Mouse (Mus musculus): Measurements from ENCODE around the gene Elk3. TPM values are rescaled to one million over a fixed set of nuclear protein-coding genes. Genes with fewer than 3 reads are reported as not detected.

The Elk3 gene
- total RNA-seq, 2 experiments from 2014 or later: 102 to 103 TPM

DNA sequence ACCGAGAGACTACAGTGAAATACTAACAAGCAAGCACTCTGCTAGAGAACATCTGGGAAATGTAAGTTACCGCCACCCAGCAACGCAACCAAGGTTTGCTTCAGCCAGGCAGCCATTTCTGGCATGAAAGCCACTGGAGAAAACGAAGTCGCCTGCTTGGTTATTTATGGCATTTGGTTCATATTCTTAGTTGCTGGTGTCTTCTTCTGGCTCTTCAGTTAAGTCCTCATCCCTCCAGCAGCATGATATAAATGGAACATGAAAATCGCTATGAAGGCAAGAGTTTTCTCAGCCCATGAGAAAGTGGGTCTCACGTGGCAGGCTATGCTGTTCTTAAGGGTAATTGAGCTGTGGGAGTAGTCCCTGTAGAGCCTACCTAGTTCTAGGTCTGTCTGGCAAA is 44.4 kb downstream of the Elk3 start:
- no peak for DNase-seq

DNA sequence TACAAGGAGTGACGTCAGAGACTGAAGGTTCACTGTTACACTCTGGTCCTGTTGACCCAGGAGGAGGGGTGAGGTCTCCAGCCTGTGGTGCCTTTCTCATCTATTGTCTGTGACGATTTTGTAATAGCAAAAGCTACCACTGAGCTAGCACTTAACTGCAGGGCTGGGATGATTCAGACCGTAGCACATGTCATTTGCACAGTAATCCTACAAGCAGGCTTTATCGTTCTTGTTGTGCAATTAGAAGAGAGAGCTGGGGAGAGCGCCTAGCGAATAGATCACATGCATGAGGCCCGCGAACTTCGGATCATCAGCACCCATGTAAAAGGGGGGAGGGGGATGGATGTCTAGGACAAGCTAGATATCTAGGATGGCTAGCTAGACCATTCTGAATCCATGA is 45.1 kb downstream of the Elk3 start:
- no peak for DNase-seq

DNA sequence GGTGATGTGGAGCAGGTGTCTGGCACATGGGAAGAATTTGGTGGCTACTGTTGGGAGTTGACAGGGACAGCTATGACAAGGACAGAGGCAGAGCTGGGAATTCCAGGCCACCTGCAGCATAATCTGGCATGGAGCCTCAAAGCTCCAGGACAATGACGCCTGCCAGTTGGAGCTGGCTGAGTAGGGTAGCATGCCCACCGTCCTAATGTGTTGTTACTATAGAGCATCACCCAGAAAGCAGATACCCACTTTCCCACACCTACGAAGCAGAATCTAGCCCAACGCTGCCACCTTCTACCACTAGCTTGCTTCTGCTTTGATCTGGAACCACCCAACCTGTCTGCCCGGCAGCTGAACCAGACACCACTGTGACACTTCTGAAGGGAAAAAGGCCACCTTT is 46.9 kb downstream of the Elk3 start:
- no peak for DNase-seq

DNA sequence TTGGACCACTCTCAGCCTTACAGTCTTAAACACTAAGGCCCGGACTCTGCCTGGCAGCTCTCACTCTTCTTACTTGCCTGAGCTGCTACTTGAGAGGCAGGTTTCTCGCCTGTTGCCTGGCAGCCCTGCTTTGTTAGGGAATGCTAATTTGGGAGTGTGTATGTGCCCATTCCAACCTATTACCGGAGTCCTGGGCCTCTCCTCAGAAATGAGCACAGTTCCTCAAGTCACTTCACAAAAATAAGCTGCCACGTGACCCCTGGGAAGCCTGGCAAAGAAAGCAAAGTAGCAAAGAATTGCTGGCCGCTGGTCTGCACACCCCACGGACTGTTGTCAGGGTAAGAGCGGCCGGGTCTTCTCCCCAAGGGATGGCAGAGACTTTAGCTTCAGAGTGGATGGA is 47.5 kb downstream of the Elk3 start:
- no peak for DNase-seq

DNA sequence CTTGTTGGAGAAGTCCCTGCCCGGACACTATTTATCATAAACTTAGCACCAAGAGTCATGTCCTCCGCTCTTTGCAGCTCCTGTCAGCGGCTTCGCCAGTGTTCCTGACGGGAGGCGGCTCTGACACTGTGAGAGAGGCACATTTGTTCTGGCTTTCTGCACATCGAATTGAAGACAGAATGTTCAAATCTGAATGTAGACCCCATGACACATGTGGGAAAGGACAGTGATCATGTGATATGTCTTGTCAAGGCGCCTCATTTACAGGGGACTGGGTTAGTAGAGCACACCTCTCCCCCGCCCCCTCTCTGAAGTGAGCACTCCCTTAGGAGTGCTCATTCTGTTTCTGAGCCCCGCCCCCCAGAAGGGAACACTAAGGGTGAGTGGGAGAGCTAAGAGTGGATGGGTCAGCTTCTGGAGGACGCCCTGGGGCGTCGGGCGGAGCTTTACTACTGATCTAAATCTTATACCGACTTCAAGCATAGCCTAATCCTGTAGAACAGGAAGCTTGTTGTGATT is 48.9 kb downstream of the Elk3 start:
- DNase-seq: peak; percentile 54

DNA sequence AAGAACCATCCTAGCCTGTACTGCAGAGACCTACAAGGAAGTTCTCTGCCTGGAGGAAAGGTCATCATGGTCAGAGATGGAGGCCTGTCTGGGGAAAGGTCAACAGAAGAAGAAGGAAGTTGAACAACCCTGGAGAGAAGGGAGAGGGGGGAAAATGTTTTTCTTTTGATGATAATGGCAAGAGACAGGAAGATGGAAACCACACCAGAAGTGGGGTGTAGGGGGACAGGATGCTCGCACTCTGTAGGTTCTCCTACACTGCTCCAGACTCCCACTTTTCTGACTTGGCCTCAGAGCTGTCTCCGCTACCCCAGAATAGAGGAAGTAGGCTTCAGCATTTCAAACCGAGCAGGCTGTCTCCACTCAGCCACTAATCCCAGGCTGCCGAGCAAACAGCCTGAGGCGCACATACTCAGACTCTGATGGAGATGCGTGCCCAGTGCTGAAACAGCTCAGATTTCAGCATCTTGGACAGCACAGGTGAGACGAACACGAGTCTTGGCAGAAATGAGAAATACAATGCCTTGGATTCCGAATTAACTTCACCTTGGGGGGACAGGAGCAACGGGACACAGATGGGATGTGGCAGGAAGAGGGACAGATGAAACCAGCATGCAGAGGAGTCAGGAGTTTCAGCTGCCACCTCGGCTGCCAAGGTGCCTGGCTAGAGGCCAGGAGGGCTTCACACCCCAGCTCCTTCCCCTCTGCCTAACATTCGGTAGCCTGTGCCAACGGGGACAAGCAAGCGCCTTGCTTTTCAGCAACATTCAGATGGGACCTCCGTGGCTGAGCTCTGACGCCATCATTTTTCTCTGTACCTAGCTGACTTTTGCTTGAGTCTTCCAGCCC is 49.6 kb downstream of the Elk3 start:
- DNase-seq: peak; percentile 74

DNA sequence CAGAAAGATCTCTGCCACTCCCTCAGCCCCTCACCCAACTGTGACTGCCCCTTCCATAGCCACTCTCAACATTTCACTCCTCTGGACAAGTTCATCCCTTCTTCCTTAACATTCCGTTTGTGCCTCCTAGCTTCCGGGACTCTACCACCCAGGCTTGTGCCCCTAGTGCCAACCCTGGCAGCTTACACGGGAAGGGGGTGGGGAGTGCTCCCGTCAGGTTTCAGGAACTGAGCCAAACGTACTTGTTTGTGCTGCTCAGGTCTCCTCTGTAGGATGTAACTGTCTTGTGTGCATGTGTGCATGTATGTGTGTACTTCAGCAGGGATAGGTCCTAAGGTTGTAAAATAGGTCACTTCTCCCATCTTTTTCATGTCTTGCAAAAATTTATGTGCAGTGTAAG is 51.1 kb downstream of the Elk3 start:
- DNase-seq: peak; percentile 56

DNA sequence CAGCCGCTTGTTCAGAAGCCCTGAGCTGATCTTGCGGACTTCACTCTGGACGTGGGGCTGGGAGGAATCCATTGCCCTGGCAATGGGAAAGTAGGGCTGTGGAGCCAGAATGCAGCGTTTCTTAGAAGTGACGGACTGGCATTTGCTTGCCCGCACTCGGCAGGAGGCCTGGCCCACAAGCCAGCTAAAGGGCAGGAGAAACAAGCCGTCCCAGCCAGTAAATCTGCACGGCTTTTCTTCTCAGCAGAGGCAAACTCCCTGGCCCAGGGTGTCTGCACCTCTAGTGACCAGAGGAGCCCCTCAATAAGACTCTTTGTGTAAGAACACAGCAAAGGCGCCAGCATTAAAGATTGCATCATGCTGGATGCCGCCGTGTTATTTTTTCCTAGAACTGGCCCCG is 55.6 kb downstream of the Elk3 start:
- no peak for DNase-seq

DNA sequence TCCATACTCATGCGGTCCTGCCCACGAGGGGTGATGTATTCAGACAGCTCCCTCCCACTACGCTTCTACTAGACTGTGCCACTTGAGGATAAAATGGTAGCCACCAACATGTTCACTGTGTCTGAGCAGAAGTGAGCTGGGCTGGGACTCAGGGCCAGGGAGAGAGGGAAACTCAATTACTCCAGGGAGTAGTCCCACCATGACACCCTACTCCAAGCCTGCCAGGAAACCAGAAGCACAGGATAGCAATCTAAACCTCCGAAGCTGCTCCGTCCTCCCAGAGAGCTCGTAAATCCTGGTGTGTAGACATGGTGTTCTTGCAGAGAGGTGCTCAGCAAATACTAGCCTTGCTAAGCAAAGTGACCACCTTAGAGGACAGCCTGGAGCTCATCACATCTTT is 57.8 kb downstream of the Elk3 start:
- no peak for DNase-seq

DNA sequence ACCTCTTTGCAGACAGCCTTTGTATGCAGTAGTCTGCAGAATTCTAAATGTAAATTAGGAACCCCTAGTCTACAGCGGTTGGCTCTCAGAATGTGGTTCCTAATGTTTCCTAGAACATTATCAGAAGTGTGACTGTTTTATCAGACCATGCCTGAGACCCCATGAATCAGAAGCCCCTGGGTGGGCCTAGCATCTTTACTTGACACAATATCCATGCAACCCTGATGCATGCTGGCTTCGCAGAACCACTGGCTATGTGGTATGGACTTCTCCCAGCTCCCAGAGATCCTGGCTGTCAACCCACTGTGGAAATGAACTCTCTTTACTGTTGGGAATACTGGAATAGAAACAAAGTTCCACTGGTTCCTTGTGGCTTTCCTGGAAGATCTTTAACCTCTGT is 58.3 kb downstream of the Elk3 start:
- DNase-seq: no peak

DNA sequence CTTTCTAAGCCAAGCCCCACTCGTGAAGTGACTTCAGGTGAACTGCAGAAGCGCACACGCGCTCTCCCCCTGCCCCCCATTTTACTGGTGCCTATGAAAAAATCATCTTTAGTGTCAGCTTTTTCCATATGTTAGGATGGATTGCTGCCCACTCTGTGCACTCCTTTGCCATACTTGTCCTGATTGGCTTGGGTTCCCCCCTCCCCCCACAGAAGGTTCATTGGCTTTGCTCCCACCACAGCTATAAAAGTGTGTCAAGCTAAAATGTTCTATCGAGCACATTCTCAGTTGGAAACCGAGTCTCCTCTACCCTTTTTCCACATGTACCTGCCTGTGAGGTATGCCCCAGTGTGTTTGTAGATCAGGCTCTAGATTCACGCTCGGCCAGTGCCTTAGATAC is 59.5 kb downstream of the Elk3 start:
- DNase-seq: no peak

DNA sequence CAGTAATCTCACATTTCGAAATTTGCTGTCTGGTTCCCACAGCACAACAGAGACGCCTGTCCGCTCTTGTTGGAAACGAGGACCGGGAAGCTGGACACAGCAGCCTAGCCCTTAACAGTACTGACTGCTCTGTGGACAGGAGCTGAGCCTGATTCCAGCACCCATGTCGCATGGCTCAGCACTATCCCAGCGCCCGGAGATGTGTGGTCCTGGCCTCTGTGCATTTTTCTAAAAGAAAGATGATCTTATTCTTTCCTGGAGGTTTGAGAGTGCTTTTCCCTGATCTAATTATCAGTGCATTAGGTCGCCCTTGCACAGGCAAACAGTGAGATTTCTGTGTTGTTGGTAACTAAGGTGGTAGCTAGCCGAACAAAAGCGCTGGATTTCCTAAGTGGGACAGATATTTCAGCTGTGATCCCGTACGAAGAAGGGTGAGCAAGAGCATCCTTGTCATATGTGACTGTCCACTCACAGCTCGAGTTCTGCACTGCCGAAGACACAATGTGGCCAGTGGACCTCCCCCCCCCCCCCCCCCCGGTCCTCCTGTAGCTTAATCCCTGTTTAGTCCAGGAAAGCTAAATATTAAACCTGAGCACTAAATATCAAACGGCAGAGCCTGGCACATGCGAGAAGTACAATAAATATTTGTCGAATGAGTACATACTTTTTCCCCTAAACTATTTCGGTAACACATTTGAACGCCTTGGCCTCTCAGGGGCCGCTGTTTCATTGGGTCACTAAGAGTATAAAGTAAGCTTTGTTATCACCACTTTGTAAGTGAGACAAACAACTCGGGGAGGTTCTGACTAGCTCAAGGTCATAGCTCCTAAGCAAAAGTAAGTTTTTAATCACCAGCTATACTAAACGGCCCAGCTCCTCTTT is 60.3 kb downstream of the Elk3 start:
- no peak for DNase-seq

DNA sequence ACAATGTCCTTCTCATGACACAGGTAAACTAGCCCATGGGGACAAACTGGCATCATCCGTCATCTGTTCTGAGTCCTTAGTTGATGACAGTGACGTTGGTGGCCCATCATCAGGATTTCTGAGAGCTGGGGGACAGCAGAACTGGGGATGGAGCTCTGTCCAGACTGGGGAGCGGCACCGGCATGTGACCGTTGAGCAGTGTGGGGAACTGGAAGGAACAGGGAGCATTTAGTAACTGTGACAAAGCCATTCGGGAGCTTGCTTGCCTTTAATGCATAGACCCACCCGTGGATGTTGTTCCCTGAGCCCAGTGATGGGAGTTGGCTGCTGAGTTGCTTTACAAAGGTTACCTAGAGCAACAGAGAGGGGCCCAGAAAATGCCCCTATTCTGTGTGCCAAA is 61.0 kb downstream of the Elk3 start:
- no peak for DNase-seq

DNA sequence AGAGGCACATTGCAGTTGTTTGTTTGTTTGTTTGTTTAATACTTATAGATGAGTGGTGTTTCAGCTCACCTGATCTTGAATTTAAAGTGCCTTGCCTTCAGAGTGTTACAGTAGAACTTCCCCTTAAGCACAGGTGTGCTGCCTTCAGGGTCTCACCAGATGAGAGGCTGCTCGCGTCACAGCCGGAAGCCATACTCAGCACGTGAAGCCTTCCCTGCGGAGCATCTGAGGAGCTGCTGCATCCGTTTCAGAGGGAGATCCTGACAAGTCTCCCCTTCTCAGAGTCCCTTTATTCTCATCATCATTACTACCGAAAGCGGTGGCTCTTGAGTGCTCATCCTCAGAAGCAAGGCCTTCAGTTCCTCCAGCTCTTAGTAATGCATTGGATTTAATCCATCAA is 62.5 kb downstream of the Elk3 start:
- no peak for DNase-seq

DNA sequence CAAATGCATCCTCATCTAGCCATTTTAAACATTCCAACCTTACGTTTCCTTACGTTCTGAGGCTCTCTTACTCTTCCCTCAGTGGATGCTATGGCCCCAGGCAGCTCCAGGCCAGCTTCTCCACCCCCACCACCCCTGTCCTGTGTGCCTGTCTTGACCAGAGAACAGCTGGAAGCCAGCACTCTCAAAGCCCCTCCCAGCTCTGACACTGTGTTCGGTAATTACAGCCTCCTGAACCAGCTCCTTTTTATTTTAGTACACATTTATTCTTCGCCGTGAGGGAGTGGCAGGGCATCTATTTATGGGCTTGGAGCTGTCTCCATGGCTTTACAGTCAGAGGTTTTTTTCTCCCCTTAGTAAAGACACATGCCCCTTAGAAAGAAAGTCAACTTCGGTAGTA is 63.0 kb downstream of the Elk3 start:
- DNase-seq: peak; percentile 34

DNA sequence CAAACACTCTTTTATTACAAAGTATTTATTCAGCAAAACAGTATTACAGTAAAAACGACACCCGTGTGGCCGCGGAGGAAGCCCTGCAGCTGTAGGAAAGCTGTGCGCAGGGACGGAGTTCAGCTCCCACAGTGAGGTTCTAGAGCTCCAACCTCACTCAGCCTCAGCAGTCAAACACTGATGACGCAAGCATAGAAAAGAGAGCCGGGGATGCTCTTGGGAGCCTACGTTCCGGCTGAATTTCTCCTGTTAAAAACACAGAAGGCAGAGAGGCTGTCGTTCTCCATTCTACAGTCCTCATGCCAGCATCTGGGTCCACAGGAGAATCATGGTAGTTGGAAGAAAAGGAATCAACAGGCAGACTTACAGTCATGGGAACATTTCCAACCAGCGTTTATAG is 63.5 kb downstream of the Elk3 start:
- DNase-seq: no peak

DNA sequence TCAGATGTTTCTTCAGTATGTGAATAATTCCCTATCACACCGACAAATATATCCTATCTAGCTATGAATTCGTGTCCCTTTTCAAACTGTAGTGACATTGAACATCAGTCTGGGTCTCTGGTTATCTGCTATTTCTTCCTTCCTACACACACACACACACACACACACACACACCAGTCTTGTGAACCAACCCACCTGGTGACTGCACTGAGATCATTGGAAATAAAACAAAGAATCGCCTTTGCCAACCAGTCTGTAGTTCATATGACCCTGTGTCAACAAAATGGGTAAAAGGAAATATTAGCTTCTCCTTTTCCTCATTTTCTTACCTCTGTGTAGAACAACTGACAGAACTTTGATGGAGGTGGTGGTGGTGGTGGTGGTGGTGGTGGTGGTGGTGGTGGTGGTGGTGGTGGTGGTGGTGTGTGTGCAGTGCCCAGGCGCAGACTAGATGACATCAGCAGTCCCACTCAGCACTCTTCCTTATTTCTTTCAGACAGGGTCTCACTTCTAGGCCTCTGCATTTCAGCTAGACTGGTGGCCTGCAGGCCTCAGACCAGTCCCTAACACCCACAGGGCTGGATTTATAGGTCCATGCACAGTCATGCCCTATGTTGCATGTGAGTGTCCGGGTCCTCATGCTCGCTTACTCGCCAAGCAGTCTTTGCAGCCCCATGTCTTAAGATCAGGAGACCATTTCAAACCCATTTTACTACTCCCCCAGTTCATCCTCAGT is 64.6 kb downstream of the Elk3 start:
- DNase-seq: no peak

DNA sequence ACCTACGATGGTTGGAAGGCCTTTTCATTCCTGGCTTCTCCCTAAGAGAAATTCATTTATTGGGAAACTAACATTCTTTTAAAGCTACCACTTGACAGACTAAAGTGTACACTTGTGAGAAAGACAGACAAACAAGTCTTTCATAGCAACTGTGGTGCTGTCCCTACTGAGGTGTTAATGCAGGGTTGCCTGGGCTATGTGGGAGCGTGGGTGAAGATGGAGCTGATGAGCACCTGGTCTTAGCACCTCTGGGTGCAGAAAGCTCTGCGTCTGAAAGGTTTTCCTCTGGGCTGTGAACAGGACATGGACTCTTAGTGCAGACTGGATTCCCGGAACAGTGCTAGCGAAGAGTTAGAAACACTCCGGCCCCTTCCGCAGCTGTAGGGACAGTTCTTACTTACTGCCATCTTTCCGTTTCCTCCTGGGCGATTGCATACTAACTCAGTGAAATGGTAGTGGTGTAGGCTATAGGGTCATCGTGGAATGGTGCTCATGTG is 66.7 kb downstream of the Elk3 start:
- no peak for DNase-seq

DNA sequence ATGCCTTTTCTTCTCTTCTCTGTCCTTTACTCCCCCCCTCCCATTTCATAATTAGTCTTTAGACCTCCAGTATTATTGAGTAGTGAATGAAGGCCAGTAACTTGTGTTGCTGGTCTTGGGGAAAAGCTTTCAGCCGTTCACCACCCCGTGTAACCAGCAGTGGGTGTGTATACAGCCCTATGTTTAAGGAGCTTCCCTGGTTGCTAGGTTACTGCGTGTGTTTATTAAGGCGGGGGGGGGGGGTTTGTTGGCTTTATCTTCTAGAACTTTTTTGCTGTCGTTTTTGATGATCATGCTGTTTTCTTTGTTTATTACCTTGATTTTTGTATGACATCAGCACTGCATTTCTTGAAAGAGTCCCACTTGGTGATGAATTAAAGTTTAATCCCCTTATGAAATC is 68.1 kb downstream of the Elk3 start:
- DNase-seq: no peak

DNA sequence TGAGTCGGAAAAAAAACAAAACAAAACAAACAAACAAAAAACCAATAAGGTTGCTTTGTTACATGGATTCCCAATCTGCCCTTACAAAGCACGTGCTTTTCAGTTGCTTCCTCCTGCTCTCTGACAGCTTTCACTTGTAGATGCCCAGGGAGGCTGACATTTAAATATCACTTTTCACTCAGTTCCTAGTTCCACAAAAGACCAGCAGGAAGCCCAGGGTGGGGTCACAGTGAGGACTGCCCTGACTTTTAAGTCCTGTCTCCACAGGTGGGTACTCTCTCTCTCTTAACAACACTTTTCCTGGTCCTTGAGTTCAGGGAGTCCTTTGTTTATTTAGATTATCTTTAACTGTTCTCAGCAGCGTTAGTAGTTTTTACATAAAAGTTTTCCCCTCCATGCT is 68.7 kb downstream of the Elk3 start:
- DNase-seq: no peak

DNA sequence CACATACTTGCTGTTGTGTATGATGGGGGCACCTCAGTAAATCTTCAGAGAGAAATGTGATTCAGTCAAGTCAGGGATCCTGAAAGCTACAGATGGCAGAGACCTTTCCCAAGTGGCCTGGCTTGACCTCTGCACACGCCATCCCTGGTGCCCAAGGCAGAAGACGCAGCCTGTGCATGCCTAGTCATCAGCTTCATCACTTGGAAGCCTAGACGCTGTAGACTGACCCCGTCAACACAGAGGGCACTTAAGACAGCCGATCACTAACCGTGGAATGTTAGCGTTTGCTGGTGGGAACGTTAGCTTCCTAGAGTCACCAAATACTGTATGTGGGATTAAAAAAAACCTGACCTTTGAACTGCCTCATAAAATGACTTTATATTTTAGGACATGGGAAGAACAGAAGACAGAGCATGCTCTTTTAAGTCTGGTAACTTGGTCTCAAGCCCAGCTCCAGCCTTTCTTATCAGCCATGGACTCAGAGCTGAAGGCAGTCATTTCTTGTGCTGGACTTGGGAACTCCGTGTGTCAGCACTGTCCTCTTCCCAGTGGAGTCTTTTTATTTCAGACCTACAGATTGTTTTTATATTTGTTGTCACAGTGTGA is 71.6 kb downstream of the Elk3 start:
- no peak for DNase-seq

DNA sequence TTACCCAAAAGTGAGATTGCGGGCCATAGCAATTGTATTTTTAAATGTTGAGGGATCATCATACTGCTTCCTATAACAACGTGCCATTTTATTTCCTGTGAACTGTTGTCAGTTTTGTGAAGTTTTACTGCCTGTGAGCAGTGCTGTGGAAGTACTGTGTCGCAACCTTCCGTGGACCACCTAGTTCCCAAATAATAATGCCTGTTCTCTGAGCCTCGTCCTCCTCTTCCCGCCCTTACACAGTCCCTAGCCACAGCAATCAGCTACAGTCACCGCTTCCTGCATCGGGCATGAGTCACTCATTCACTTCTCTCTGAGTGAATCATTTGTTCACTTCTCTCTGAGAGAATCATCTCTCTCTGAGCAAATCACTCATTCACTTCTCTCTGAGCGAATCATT is 76.2 kb downstream of the Elk3 start:
- DNase-seq: no peak

Data from heart, postnatal 4 days (tissue).